Mouse (Mus musculus): Measurements from ENCODE around the gene Bspry.

- TF ChIP-seq MAX (IDR thresholded peaks at IDR 0.05; ENCODE audit: low read depth) (no peak), POLR2A (IDR thresholded peaks at IDR 0.05; ENCODE audit: insufficient read length, low read depth) (no peak)
Measured at GRCm38 (mm10) chr4:62509946-62510345, 30.1 kb downstream of the Bspry start.

Measured in myocyte (in vitro differentiated cells).